Mouse (Mus musculus): ENCODE measurements around the gene B4galnt3.

- TF ChIP-seq CTCF (IDR thresholded peaks at IDR 0.05; ENCODE audit: low read depth) (no peak), EP300 (IDR thresholded peaks at IDR 0.05; ENCODE audit: low read depth) (no peak)
Observed at GRCm38 (mm10) chr6:120306859-120307594, 12.7 kb upstream of the B4galnt3 start.
